Mouse (Mus musculus) midbrain, embryonic 10.5 days (tissue): ENCODE data around the gene Ankrd12. TPM values are rescaled to one million over a fixed set of nuclear protein-coding genes. Genes with fewer than 3 reads are reported as not detected.
"Not testable (repeated sequence)": the region's sequence is repeated elsewhere in the genome, so short reads cannot be mapped to it uniquely, and the experiment has no call there.

ENCODE experiments used
- DNase-seq: peaks from one replicate; pipeline ENCODE4 v3.0.0-alpha.2; 2017; ENCODE audit warnings: low spot score
- H3K27ac ChIP-seq: fragments of 300-500 bp; sonication (generic); replicated peaks from 2 replicates; pipeline ENCODE4 v1.5.1; 2016; ENCODE audit warnings: mild to moderate bottlenecking
- H3K27me3 ChIP-seq: fragments of 300-500 bp; sonication (generic); 2 replicates; pipeline ENCODE4 v1.6.1; 2016; ENCODE audit warnings: low read depth, mild to moderate bottlenecking; ENCODE audit not compliant: poor library complexity, severe bottlenecking
- H3K36me3 ChIP-seq: fragments of 300-500 bp; sonication (generic); 2 replicates; pipeline ENCODE4 v1.6.1; 2016; ENCODE audit warnings: mild to moderate bottlenecking, moderate library complexity
- H3K4me1 ChIP-seq: fragments of 300-500 bp; sonication (generic); 2 replicates; pipeline ENCODE4 v1.6.1; 2016
- H3K4me3 ChIP-seq: fragments of 300-500 bp; sonication (generic); 2 replicates; pipeline ENCODE4 v1.5.1; 2016; ENCODE audit warnings: mild to moderate bottlenecking, moderate library complexity
- H3K9me3 ChIP-seq: fragments of 300-500 bp; sonication (generic); replicated peaks from 2 replicates; pipeline ENCODE4 v1.6.1; 2016; ENCODE audit warnings: mild to moderate bottlenecking
- WGBS: fragments of 180-500 bp; shearing (Covaris S2); methylation state at CpG from one replicate; pipeline ENCODE4 v1.1.7; 2016; 5-methylcytosine and 5-hydroxymethylcytosine counted together
- polyA plus RNA-seq: library from polyadenylated mRNA; unstranded; fragments of >200 nt; fragmentation: Nextera tagmentation; extraction: Ambion mirVana; gene quantifications from 2 replicates; pipeline ENCODE4 v1.2.1, GENCODE M21; 2016

Ankrd12 gene
- polyA plus RNA-seq, 1 experiment from 2014 or later, result 13.8 TPM

GRCm38 (mm10) chr17:66073971-66074370 lies 2.9 kb downstream of the Ankrd12 start:
- Histone ChIP-seq H3K27ac (no peak overlapping the region), H3K4me1 (peaks cover 20% of the 10 kb centered on the region), H3K9me3 (no peaks in the 10 kb centered on the region), H3K4me3 (no peak overlapping the region), H3K27me3 (peaks cover 19% of the 10 kb centered on the region), H3K36me3 (peaks cover 3% of the 10 kb centered on the region; the same call in 1 of the 2 replicates)
- no peak for DNase-seq
- 90% methylated on average over 7 of the region's 7 CpGs for WGBS

- H3K4me1 ChIP-seq, DNase-seq, H3K27me3 ChIP-seq, H3K36me3 ChIP-seq, H3K4me3 ChIP-seq, H3K27ac ChIP-seq, H3K9me3 ChIP-seq: not testable (repeated sequence)
- WGBS, result 88% methylated on average over 2 of the region's 2 CpGs
Observed at GRCm38 (mm10) chr17:66069036-66069435, 7.9 kb downstream of the Ankrd12 start.

DNA sequence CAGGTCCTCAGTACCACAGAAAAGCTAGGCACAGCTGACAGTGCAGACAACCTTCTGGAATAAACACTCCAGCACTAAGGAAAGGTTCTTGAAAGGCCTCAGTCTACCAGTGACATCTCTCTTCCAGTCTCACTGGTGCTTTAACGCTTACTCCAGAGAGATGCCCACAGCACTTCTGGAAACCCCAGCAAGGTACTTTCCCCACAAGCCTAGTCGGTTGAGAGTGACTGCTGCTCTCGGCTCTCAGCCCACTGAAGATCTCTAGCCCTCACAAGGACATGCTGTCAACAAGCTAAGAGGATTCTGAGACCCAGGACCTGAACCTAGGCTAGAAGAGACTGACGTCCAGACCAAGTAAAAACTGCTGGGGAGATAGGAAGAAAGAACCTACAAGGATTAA lies 11.8 kb downstream of the Ankrd12 start:
- H3K9me3 ChIP-seq, result no peaks in the 10 kb centered on the region
- 80% methylated on average over 4 of the region's 4 CpGs for WGBS
- no peak for DNase-seq
- no peaks in the 10 kb centered on the region for H3K36me3 ChIP-seq
- H3K4me3 ChIP-seq, result no peak overlapping the region
- H3K27ac ChIP-seq, result no peak overlapping the region
- no peaks in the 10 kb centered on the region for H3K27me3 ChIP-seq
- H3K4me1 ChIP-seq, result peaks cover 6% of the 10 kb centered on the region; the same call in 1 of the 2 replicates

- Histone ChIP-seq H3K36me3 (no peaks in the 10 kb centered on the region), H3K4me1 (peaks cover 6% of the 10 kb centered on the region; the same call in 1 of the 2 replicates), H3K27me3 (no peaks in the 10 kb centered on the region), H3K4me3 (no peak overlapping the region), H3K27ac (no peak overlapping the region), H3K9me3 (no peaks in the 10 kb centered on the region)
- DNase-seq, result no peak
- 60% methylated on average over 8 of the region's 8 CpGs for WGBS
Observed at GRCm38 (mm10) chr17:66061241-66061938, 15.5 kb downstream of the Ankrd12 start.

DNA sequence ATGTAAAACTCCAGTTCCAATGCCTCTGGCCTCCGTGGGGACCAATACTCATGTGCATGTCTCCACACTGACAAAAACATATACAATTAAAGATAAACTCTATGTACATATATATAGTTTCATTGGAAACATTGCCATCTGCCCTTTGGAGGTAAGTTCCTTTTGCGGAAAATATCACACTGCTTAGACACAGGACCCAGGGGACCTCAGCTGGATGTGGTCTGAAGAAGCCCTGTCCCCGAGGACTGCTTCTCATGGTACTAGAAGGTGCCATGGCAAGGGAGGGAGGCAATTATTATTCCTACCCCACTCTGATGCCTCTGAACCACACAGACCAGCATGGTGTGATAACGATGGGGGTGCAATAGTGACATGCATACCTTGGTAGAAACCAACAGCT lies 18.7 kb downstream of the Ankrd12 start:
- Histone ChIP-seq H3K27me3 (no peaks in the 10 kb centered on the region), H3K36me3 (no peaks in the 10 kb centered on the region), H3K4me3 (no peak overlapping the region), H3K9me3 (no peaks in the 10 kb centered on the region), H3K27ac (no peak overlapping the region), H3K4me1 (peaks cover 6% of the 10 kb centered on the region; the same call in 1 of the 2 replicates)
- 86% methylated on average over 4 of the region's 4 CpGs for whole genome bisulfite sequencing
- no peak for DNase-seq

DNA sequence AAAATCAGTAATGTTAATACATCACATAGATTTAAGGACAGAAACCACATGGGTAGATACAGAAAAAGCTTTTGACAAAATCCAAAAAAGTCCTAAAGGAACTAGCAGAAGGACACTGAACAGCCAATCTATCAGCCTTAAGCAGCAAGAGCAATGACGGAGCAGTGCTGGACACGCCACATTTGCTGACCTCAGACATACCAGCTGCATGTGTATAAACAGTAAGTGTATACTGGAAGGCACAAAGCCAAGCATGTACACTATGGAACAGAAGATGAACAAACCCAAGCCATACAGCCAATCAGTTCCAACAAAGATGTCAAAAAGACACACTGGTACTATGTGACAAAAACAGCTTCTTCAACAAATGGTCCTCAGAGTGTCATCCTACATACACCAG lies 19.7 kb downstream of the Ankrd12 start:
- no peaks in the 10 kb centered on the region for H3K36me3 ChIP-seq
- no peaks in the 10 kb centered on the region for H3K27me3 ChIP-seq
- H3K4me1 ChIP-seq, result peaks cover 6% of the 10 kb centered on the region; the same call in 1 of the 2 replicates
- no peak for DNase-seq
- WGBS, result 94% methylated on average over 2 of the region's 2 CpGs
- H3K9me3 ChIP-seq, result no peaks in the 10 kb centered on the region
- no peak overlapping the region for H3K27ac ChIP-seq
- no peak overlapping the region for H3K4me3 ChIP-seq

GRCm38 (mm10) chr17:66053349-66053748 lies 23.5 kb downstream of the Ankrd12 start:
- Histone ChIP-seq H3K27ac (no peak overlapping the region), H3K27me3 (no peaks in the 10 kb centered on the region), H3K36me3 (no peaks in the 10 kb centered on the region), H3K4me3 (no peak overlapping the region), H3K9me3 (no peaks in the 10 kb centered on the region), H3K4me1 (no peaks in the 10 kb centered on the region)
- 79% methylated on average over 4 of the region's 4 CpGs for WGBS
- no peak for DNase-seq

GRCm38 (mm10) chr17:66048795-66049194 lies 28.1 kb downstream of the Ankrd12 start:
- no peak overlapping the region for H3K27ac ChIP-seq
- no peaks in the 10 kb centered on the region for H3K4me1 ChIP-seq
- no peak overlapping the region for H3K4me3 ChIP-seq
- WGBS, result 88% methylated on average over 4 of the region's 4 CpGs
- no peaks in the 10 kb centered on the region for H3K27me3 ChIP-seq
- DNase-seq, result no peak
- no peaks in the 10 kb centered on the region for H3K36me3 ChIP-seq
- H3K9me3 ChIP-seq, result no peaks in the 10 kb centered on the region

DNA sequence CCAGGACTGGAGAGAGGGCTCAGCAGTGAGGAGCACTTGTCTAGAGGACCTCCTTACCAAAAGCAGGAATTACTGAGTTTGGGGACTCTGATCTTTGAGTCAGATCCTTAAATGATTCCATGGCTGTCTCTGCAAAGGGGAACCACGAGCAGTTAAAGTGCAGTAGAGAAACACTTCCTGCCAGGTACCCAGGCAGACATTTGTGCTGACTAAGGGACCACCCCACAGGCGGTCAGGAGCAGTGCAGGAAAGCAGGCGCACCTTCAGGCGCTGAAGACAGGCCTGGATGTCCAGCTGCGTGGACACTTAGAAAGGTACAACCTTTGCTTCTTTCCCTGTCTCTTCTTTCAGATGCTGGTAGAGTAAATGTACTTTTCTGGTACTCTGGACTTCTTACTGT lies 28.7 kb downstream of the Ankrd12 start:
- no peak for DNase-seq
- H3K27ac ChIP-seq, result no peak overlapping the region
- H3K27me3 ChIP-seq, result no peaks in the 10 kb centered on the region
- no peak overlapping the region for H3K4me3 ChIP-seq
- 69% methylated on average over 5 of the region's 5 CpGs for WGBS
- H3K9me3 ChIP-seq, result no peaks in the 10 kb centered on the region
- no peaks in the 10 kb centered on the region for H3K36me3 ChIP-seq
- no peaks in the 10 kb centered on the region for H3K4me1 ChIP-seq

DNA sequence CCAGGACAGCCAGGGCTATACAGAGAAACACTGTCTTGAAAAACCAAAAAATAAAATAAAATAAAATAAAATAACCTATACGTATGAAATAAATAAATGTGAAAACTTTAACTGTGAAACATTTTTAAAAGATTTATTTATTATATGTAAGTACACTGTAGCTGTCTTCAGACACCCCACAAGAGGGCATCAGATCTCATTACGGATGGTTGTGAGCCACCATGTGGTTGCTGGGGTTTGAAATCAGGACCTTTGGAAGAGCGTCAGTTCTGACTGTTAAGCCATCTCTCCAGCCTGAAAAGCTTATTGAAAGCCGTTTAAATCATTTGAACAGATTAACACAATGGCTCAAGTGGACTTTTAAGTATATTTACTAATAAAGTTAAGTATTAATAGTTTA lies 33.2 kb downstream of the Ankrd12 start:
- WGBS, result 80% methylated on average over 4 of the region's 4 CpGs
- DNase-seq, result not testable (repeated sequence)

GRCm38 (mm10) chr17:66041020-66041419 lies 35.9 kb downstream of the Ankrd12 start:
- DNase-seq, result no peak
- Histone ChIP-seq H3K27ac (no peak overlapping the region), H3K27me3 (no peaks in the 10 kb centered on the region), H3K36me3 (no peaks in the 10 kb centered on the region), H3K9me3 (no peaks in the 10 kb centered on the region), H3K4me3 (no peak overlapping the region), H3K4me1 (no peaks in the 10 kb centered on the region)
- 79% methylated on average over 5 of the region's 5 CpGs for WGBS

More for the DNA sequence above, 33.2 kb downstream of the Ankrd12 start:
- H3K27me3 ChIP-seq, H3K36me3 ChIP-seq, H3K9me3 ChIP-seq, H3K4me1 ChIP-seq, H3K27ac ChIP-seq, H3K4me3 ChIP-seq: not testable (repeated sequence)

DNA sequence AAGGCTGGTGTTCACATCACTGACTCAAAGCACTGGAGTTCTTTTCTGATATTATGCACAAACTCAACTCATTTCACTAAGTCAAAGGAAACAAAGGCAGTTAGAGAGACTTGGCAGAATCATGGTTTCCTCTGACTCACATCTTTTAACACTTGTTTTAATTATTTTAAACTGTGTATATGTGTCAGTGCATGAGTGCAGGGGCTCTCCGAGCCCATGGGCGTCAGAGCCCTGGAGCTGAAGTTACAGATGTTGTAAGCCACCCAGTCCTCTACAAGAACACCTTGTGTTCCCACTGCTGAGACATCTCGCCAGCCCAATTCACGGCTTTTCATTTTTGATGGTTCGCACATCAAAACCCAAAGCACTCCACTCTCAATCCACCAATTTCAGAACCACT lies 43.6 kb downstream of the Ankrd12 start:
- Histone ChIP-seq H3K27ac (no peak overlapping the region), H3K4me1 (no peaks in the 10 kb centered on the region), H3K27me3 (no peaks in the 10 kb centered on the region), H3K9me3 (no peaks in the 10 kb centered on the region), H3K4me3 (no peak overlapping the region), H3K36me3 (0 out of 2 replicates have a peak, but pooled peaks cover 5% of the 10 kb centered on the region)
- WGBS, result 95% methylated on average over 5 of the region's 5 CpGs
- DNase-seq, result no peak

DNA sequence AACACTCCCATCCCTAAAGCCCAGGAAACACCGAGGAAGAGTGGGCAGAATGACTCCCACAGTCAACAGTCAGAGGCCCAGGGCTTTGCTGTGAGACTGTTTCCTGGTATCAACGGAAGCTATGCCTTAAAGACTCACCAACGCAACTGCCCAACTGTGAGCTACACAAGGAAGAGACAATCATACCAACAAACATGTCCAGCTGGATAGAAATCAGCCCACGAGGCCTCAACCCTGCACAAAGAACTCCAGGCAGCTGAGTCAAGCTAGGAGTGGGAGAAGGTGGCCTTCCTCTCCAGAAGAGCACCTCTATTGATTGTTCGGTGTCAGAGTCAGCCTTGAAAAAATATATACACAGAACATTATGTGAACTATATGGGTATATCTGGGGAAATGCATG lies 44.9 kb downstream of the Ankrd12 start:
- Histone ChIP-seq H3K4me3 (no peak overlapping the region), H3K36me3 (peaks cover 7% of the 10 kb centered on the region; the same call in 1 of the 2 replicates), H3K27me3 (no peaks in the 10 kb centered on the region), H3K27ac (no peak overlapping the region), H3K9me3 (no peaks in the 10 kb centered on the region), H3K4me1 (no peaks in the 10 kb centered on the region)
- DNase-seq, result no peak
- 88% methylated on average over 5 of the region's 5 CpGs for whole genome bisulfite sequencing
